Mouse (Mus musculus): ENCODE measurements at regions not wholly inside any gene's neighbourhood (a gene's known extent, or its start where the extent isn't known, plus 50 kb on each side); places are given as distances from the start of the nearest gene placed in this dataset.
A peak's percentile ranks its signal among the peaks of the same experiment; 100 is the strongest.

- ATAC-seq, result no peak
Measured at GRCm38 (mm10) chr8:89404287-89404686, 360.3 kb upstream of the Sall1 start.

GRCm38 (mm10) chr8:89396673-89397072 is 352.7 kb upstream of the Sall1 start:
- DNase-seq, result peak; percentile 61
- Histone ChIP-seq H3K27me3 (ENCODE audit: insufficient read depth, low read length) (no peaks in the 10 kb centered on the region), H3K4me2 (ENCODE audit: low read depth) (no peak overlapping the region), H3K9ac (no peak overlapping the region), H3K27ac (ENCODE audit: low read depth, low read length) (no peak overlapping the region), H3K4me1 (ENCODE audit: insufficient read depth) (no peaks in the 10 kb centered on the region), H3K9me3 (ENCODE audit: low read length) (no peaks in the 10 kb centered on the region), H3K36me3 (ENCODE audit: insufficient read depth) (no peaks in the 10 kb centered on the region), H3K4me3 (ENCODE audit: low read depth, low read length) (no peak overlapping the region)
- ATAC-seq, result peak; percentile 74
- no peak for TF ChIP-seq CTCF (IDR thresholded peaks at IDR 0.05; ENCODE audit: low read depth)

More at GRCm38 (mm10) chr8:89404287-89404686, 360.3 kb upstream of the Sall1 start:
- Histone ChIP-seq H3K36me3 (ENCODE audit: insufficient read depth) (no peaks in the 10 kb centered on the region), H3K4me1 (ENCODE audit: insufficient read depth) (no peaks in the 10 kb centered on the region), H3K9me3 (ENCODE audit: low read length) (no peaks in the 10 kb centered on the region), H3K9ac (no peak overlapping the region), H3K27ac (ENCODE audit: low read depth, low read length) (no peak overlapping the region), H3K4me2 (ENCODE audit: low read depth) (no peak overlapping the region), H3K27me3 (ENCODE audit: insufficient read depth, low read length) (no peaks in the 10 kb centered on the region), H3K4me3 (ENCODE audit: low read depth, low read length) (no peak overlapping the region)
- 89% methylated on average over 3 of the region's 3 CpGs for WGBS
- no peak for DNase-seq
- TF ChIP-seq CTCF (IDR thresholded peaks at IDR 0.05; ENCODE audit: low read depth), result no peak

GRCm38 (mm10) chr8:89392749-89393148 is 348.8 kb upstream of the Sall1 start:
- Histone ChIP-seq H3K4me1 (ENCODE audit: insufficient read depth) (no peaks in the 10 kb centered on the region), H3K27me3 (ENCODE audit: insufficient read depth, low read length) (no peaks in the 10 kb centered on the region), H3K27ac (ENCODE audit: low read depth, low read length) (no peak overlapping the region), H3K9ac (no peak overlapping the region), H3K9me3 (ENCODE audit: low read length) (no peaks in the 10 kb centered on the region), H3K4me3 (ENCODE audit: low read depth, low read length) (no peak overlapping the region), H3K36me3 (ENCODE audit: insufficient read depth) (no peaks in the 10 kb centered on the region), H3K4me2 (ENCODE audit: low read depth) (no peak overlapping the region)
- TF ChIP-seq CTCF (IDR thresholded peaks at IDR 0.05; ENCODE audit: low read depth), result no peak
- no peak for ATAC-seq
- DNase-seq, result no peak
- WGBS, result 84% methylated on average over 6 of the region's 6 CpGs

GRCm38 (mm10) chr8:89388761-89389160 is 344.8 kb upstream of the Sall1 start:
- Histone ChIP-seq H3K4me2 (ENCODE audit: low read depth) (no peak overlapping the region), H3K9ac (no peak overlapping the region), H3K9me3 (ENCODE audit: low read length) (no peaks in the 10 kb centered on the region), H3K4me3 (ENCODE audit: low read depth, low read length) (no peak overlapping the region), H3K27me3 (ENCODE audit: insufficient read depth, low read length) (no peaks in the 10 kb centered on the region; the same call in none of the 2 replicates), H3K4me1 (ENCODE audit: insufficient read depth) (no peaks in the 10 kb centered on the region), H3K36me3 (ENCODE audit: insufficient read depth) (no peaks in the 10 kb centered on the region), H3K27ac (ENCODE audit: low read depth, low read length) (no peak overlapping the region)
- 29% methylated on average over 6 of the region's 6 CpGs for WGBS
- no peak for TF ChIP-seq CTCF (IDR thresholded peaks at IDR 0.05; ENCODE audit: low read depth)
- DNase-seq (no peak), ATAC-seq (no peak)

DNA sequence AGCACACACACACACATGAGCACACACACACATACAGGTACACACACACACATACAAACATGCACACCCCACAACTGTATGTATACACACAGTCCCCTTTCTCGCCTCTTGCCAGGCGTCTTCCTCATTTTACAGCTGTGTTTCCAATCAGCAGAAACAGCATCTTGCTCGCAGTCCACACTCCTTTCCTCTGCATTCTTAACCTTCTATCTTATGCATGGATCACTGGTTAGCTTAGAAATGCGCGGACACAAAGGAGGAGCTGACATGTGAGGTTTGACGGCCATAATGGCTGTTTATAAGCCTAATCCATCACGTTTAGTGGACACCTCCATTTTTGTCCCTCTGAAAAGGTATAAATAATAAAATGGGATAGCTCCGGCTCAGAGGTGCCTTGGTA is 343.3 kb upstream of the Sall1 start:
- Histone ChIP-seq H3K36me3 (ENCODE audit: insufficient read depth) (no peaks in the 10 kb centered on the region), H3K4me3 (ENCODE audit: low read depth, low read length) (no peak overlapping the region), H3K27me3 (ENCODE audit: insufficient read depth, low read length) (no peaks in the 10 kb centered on the region; the same call in none of the 2 replicates), H3K9ac (no peak overlapping the region), H3K27ac (ENCODE audit: low read depth, low read length) (no peak overlapping the region), H3K9me3 (ENCODE audit: low read length) (no peaks in the 10 kb centered on the region), H3K4me1 (ENCODE audit: insufficient read depth) (no peaks in the 10 kb centered on the region), H3K4me2 (ENCODE audit: low read depth) (no peak overlapping the region)
- 22% methylated on average over 8 of the region's 8 CpGs for WGBS
- TF ChIP-seq CTCF (IDR thresholded peaks at IDR 0.05; ENCODE audit: low read depth), result no peak
- DNase-seq, result no peak
- no peak for ATAC-seq

DNA sequence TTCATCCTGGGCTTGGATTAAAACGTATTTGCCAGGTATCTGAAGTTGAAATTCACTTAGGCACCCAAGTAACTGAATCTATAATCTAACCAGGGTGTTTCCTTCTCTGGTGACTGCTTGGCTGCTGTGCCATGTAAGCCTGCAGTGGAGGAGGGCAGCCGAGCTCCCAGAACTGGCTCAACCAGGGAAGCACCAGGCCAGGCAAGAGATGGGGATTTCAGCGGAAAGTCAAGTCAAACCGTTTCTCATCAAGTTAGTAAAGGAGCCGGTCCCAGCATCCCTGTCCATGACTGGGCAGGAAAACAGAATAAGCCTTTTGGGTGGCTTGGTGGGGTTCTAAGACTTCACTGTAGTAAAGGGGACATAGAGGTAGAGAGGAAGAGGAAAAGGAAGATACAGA is 341.1 kb upstream of the Sall1 start:
- TF ChIP-seq CTCF (IDR thresholded peaks at IDR 0.05; ENCODE audit: low read depth), result no peak
- Histone ChIP-seq H3K9me3 (ENCODE audit: low read length) (no peaks in the 10 kb centered on the region), H3K9ac (no peak overlapping the region), H3K4me1 (ENCODE audit: insufficient read depth) (no peaks in the 10 kb centered on the region), H3K4me2 (ENCODE audit: low read depth) (no peak overlapping the region), H3K27me3 (ENCODE audit: insufficient read depth, low read length) (no peaks in the 10 kb centered on the region; the same call in none of the 2 replicates), H3K27ac (ENCODE audit: low read depth, low read length) (no peak overlapping the region), H3K36me3 (ENCODE audit: insufficient read depth) (no peaks in the 10 kb centered on the region), H3K4me3 (ENCODE audit: low read depth, low read length) (no peak overlapping the region)
- ATAC-seq, result no peak
- WGBS, result 86% methylated on average over 5 of the region's 5 CpGs
- DNase-seq, result no peak

- Histone ChIP-seq H3K27me3 (ENCODE audit: insufficient read depth, low read length) (no peaks in the 10 kb centered on the region; the same call in none of the 2 replicates), H3K4me1 (ENCODE audit: insufficient read depth) (no peaks in the 10 kb centered on the region), H3K9ac (no peak overlapping the region), H3K4me2 (ENCODE audit: low read depth) (no peak overlapping the region), H3K9me3 (ENCODE audit: low read length) (no peaks in the 10 kb centered on the region), H3K27ac (ENCODE audit: low read depth, low read length) (no peak overlapping the region), H3K36me3 (ENCODE audit: insufficient read depth) (no peaks in the 10 kb centered on the region), H3K4me3 (ENCODE audit: low read depth, low read length) (no peak overlapping the region)
- whole genome bisulfite sequencing, result 70% methylated on average over 5 of the region's 5 CpGs
- ATAC-seq (no peak), DNase-seq (no peak)
- TF ChIP-seq CTCF (IDR thresholded peaks at IDR 0.05; ENCODE audit: low read depth), result no peak
Measured at GRCm38 (mm10) chr8:89383781-89384180, 339.8 kb upstream of the Sall1 start.

Data from forebrain, postnatal 0 days (tissue).